18 mouse cellular contexts compared by ENCODE assay signal in genomic region chr3:146334070-146334469, GRCm38 (mm10).
DNase-seq lines count a peak whose midpoint lies in the region; ATAC-seq lines count a peak whose summit lies in the region.
"Had no signal": no experiment of that assay in that cellular context is flagged by ENCODE, and none has a peak within 500 bp of the region (broad histone marks: within the 10 kb centered on the region; RNA-seq: fewer than 3 reads in every experiment).

No protein-coding gene starts in this region.

- H3K36me3 ChIP-seq in midbrain, embryonic 14.5 days (ENCODE audit: control insufficient read depth, insufficient read depth, low read length) = no peaks in the 10 kb centered on the region
- no peaks in the 10 kb centered on the region for H3K36me3 ChIP-seq in midbrain, embryonic 11.5 days (ENCODE audit: control insufficient read depth, insufficient read depth, low read length)
- H3K36me3 ChIP-seq in hindbrain, embryonic 10.5 days = no peaks in the 10 kb centered on the region
- H3K36me3 ChIP-seq in limb, embryonic 10.5 days = no peaks in the 10 kb centered on the region
- H3K36me3 ChIP-seq: embryonic facial prominence, embryonic 12.5 days; forebrain, embryonic 12.5 days; lung, embryonic 15.5 days had no signal

- H3K9me3 ChIP-seq in midbrain, embryonic 14.5 days (ENCODE audit: control insufficient read depth, low read length) = no peaks in the 10 kb centered on the region
- no peaks in the 10 kb centered on the region for H3K9me3 ChIP-seq in midbrain, embryonic 11.5 days (ENCODE audit: control insufficient read depth, low read length)
- H3K9me3 ChIP-seq in hindbrain, embryonic 10.5 days = no peaks in the 10 kb centered on the region
- no peaks in the 10 kb centered on the region for H3K9me3 ChIP-seq in limb, embryonic 10.5 days (replicated peaks)
- H3K9me3 ChIP-seq: embryonic facial prominence, embryonic 12.5 days; forebrain, embryonic 12.5 days; lung, embryonic 15.5 days; megakaryocyte, embryonic 14.5 days had no signal

- intact Hi-C loops in left cerebral cortex, postnatal 10 days (cut with DNase I) = no loop called here

- H3K27ac ChIP-seq in midbrain, embryonic 14.5 days (replicated peaks; ENCODE audit: low read depth, low read length) = peak overlapping the region; percentile 63
- H3K27ac ChIP-seq in midbrain, embryonic 11.5 days (ENCODE audit: low read depth, low read length) = no peak overlapping the region
- H3K27ac ChIP-seq in hindbrain, embryonic 10.5 days = peak overlapping the region; percentile 51
- 0 out of 2 replicates have a peak overlapping the region, but pooled peaks have one; percentile 44 for H3K27ac ChIP-seq in limb, embryonic 10.5 days
- H3K27ac ChIP-seq: forebrain, embryonic 12.5 days; lung, embryonic 15.5 days had no signal

- H3K27me3 ChIP-seq in midbrain, embryonic 14.5 days (ENCODE audit: control insufficient read depth, insufficient read depth, low read length) = no peaks in the 10 kb centered on the region
- no peaks in the 10 kb centered on the region for H3K27me3 ChIP-seq in midbrain, embryonic 11.5 days (ENCODE audit: control insufficient read depth, insufficient read depth, low read length)
- no peaks in the 10 kb centered on the region; the same call in 1 of the 2 replicates for H3K27me3 ChIP-seq in hindbrain, embryonic 10.5 days (ENCODE audit: insufficient read depth, poor library complexity, severe bottlenecking)
- no peaks in the 10 kb centered on the region for H3K27me3 ChIP-seq in limb, embryonic 10.5 days (ENCODE audit: low read depth, poor library complexity, severe bottlenecking)
- H3K27me3 ChIP-seq: embryonic facial prominence, embryonic 12.5 days; lung, embryonic 15.5 days had no signal

- no peak for ATAC-seq in midbrain, embryonic 14.5 days (ENCODE audit: low FRiP score, low TSS enrichment)
- no peak for ATAC-seq in midbrain, embryonic 11.5 days (ENCODE audit: low FRiP score)
- ATAC-seq: CD4-positive, CD25-positive, alpha-beta regulatory T cell, adult 4 months; intestine, postnatal 0 days had no signal

- no peak overlapping the region for H3K9ac ChIP-seq in midbrain, embryonic 14.5 days (replicated peaks; ENCODE audit: low read length)
- no peak overlapping the region for H3K9ac ChIP-seq in midbrain, embryonic 11.5 days (ENCODE audit: low read length)
- H3K9ac ChIP-seq: embryonic facial prominence, embryonic 12.5 days; forebrain, embryonic 12.5 days; lung, embryonic 15.5 days had no signal

- H3K4me1 ChIP-seq in midbrain, embryonic 14.5 days (ENCODE audit: control insufficient read depth, insufficient read depth, low read length) = peaks cover 18% of the 10 kb centered on the region
- H3K4me1 ChIP-seq in midbrain, embryonic 11.5 days (ENCODE audit: control insufficient read depth, insufficient read depth, low read length) = peaks cover 2% of the 10 kb centered on the region; the same call in 1 of the 2 replicates
- peaks cover 28% of the 10 kb centered on the region for H3K4me1 ChIP-seq in hindbrain, embryonic 10.5 days (replicated peaks)
- H3K4me1 ChIP-seq in limb, embryonic 10.5 days = peaks cover 34% of the 10 kb centered on the region

- DNase-seq in midbrain, embryonic 14.5 days = no peak
- DNase-seq in midbrain, embryonic 11.5 days (ENCODE audit: low spot score, missing footprints) = no peak
- DNase-seq in hindbrain, embryonic 10.5 days (ENCODE audit: low spot score) = no peak
- DNase-seq in limb, embryonic 10.5 days (ENCODE audit: low spot score) = no peak
- no peak for DNase-seq in left cerebral cortex, postnatal 10 days (ENCODE audit: extremely low spot score in 1 of 2, low spot score in 2 of 2)
- DNase-seq in layer of hippocampus, adult 9-10 months (ENCODE audit: low spot score) = no peak
- DNase-seq in cerebellum, adult 8-10 months = no peak
- DNase-seq: adrenal gland, postnatal 25 days; cerebellum, postnatal 36 days; gastrocnemius, postnatal 10 days; kidney, postnatal 36 days had no signal

- H3K4me2 ChIP-seq in midbrain, embryonic 14.5 days (ENCODE audit: low read length) = no peak overlapping the region
- no peak overlapping the region for H3K4me2 ChIP-seq in midbrain, embryonic 11.5 days
- H3K4me2 ChIP-seq: embryonic facial prominence, embryonic 12.5 days; forebrain, embryonic 12.5 days; liver, embryonic 11.5 days; lung, embryonic 15.5 days had no signal

- WGBS in midbrain, embryonic 14.5 days = 18% methylated on average over 7 of the region's 7 CpGs
- 26% methylated on average over 7 of the region's 7 CpGs for WGBS in midbrain, embryonic 11.5 days
- WGBS in hindbrain, embryonic 10.5 days = 27% methylated on average over 7 of the region's 7 CpGs
- 49% methylated on average over 7 of the region's 7 CpGs for WGBS in limb, embryonic 10.5 days

- H3K4me3 ChIP-seq in midbrain, embryonic 14.5 days (replicated peaks; ENCODE audit: low read depth, low read length) = no peak overlapping the region
- no peak overlapping the region for H3K4me3 ChIP-seq in midbrain, embryonic 11.5 days (ENCODE audit: low read depth, low read length)
- H3K4me3 ChIP-seq in hindbrain, embryonic 10.5 days = no peak overlapping the region
- H3K4me3 ChIP-seq in limb, embryonic 10.5 days = no peak overlapping the region
- H3K4me3 ChIP-seq: embryonic facial prominence, embryonic 12.5 days; forebrain, embryonic 12.5 days; lung, embryonic 15.5 days; megakaryocyte, embryonic 14.5 days had no signal
